Mouse (Mus musculus) liver, embryonic 14.5 days (tissue): Measurements from ENCODE around the gene Fhod1.

Experiments used
- CTCF ChIP-seq: IDR thresholded peaks from 2 replicates; pipeline ENCODE4 v1.5.1; 2016; ENCODE audit warnings: antibody characterized with exemption, low read depth, control low read depth
- EP300 ChIP-seq: IDR thresholded peaks from 2 replicates; pipeline ENCODE4 v1.6.1; 2016; ENCODE audit warnings: antibody characterized with exemption, low read depth

DNA sequence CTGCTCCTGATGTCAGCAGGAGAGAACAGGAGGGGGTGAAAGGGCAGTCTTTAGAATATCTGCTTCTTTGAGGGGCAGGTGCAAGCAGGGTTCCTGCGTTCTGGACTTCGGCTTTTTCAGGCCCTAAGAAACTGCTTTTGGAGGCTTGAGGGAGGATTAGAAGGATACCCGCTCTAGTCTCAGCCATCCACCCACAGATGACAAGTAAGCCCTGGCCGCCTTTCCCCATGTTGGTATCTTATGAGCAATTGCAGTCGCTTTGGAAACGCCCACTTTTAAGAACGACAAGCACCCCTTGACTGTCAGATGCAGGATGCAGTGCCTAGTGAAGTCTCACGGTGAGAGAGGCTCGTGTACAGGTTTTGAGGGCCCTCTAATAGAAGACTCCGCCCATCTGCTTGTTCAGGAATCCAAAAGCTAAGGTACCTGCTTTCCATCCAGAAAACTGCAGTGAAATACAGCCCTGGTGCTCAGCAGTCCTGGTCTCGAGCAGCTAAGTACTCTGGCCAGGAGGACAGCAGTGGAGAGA lies 29.0 kb downstream of the Fhod1 start:
- TF ChIP-seq CTCF: no peak
- TF ChIP-seq EP300: no peak
